Comparison of ENCODE assay signal across 35 mouse cellular contexts in genomic region chr1:184304204-184304603, GRCm38 (mm10).
"Had no signal": no experiment of that assay in that cellular context is flagged by ENCODE, and none has a peak within 500 bp of the region (broad histone marks: within the 10 kb centered on the region; RNA-seq: fewer than 3 reads in every experiment).

No protein-coding gene starts in this region.

- H3K27ac ChIP-seq: heart, adult 2 months; heart, embryonic 10.5 days; heart, embryonic 13.5 days; heart, embryonic 15.5 days; hindbrain, embryonic 10.5 days; hindbrain, embryonic 12.5 days; hindbrain, embryonic 13.5 days; hindbrain, embryonic 14.5 days; hindbrain, embryonic 15.5 days; hindbrain, postnatal 0 days; intestine, embryonic 15.5 days; kidney, embryonic 15.5 days; kidney, postnatal 0 days; layer of hippocampus, adult 2 months had no signal

- H3K4me1 ChIP-seq: heart, embryonic 10.5 days; heart, embryonic 12.5 days; heart, embryonic 13.5 days; heart, embryonic 15.5 days; hindbrain, embryonic 10.5 days; hindbrain, embryonic 12.5 days; hindbrain, embryonic 13.5 days; hindbrain, embryonic 15.5 days; intestine, embryonic 15.5 days; kidney, embryonic 15.5 days had no signal

- ATAC-seq: hindbrain, embryonic 16.5 days; hindbrain, postnatal 0 days; inflammation-experienced regulatory T-cells, adult 6 months; intestine, embryonic 15.5 days; intestine, embryonic 16.5 days; intestine, postnatal 0 days had no signal

- H3K9ac ChIP-seq: heart, embryonic 12.5 days; heart, embryonic 13.5 days; heart, embryonic 15.5 days; hindbrain, embryonic 12.5 days; hindbrain, embryonic 13.5 days; hindbrain, embryonic 14.5 days; hindbrain, embryonic 15.5 days; intestine, embryonic 15.5 days; kidney, embryonic 15.5 days had no signal

- DNase-seq: heart, adult 2 months; heart, postnatal 10 days; heart, postnatal 14 days; heart, postnatal 36 days; heart, postnatal 4 days; kidney, adult 11 months; kidney, adult 18-20 months; kidney, adult 2 months; kidney, adult 8-10 months; kidney, adult 9 months; kidney, postnatal 10 days; kidney, postnatal 14 days; kidney, postnatal 25 days; kidney, postnatal 4 days; layer of hippocampus, adult 9-11 months; layer of hippocampus, postnatal 36 days had no signal

- H3K36me3 ChIP-seq: heart, embryonic 10.5 days; heart, embryonic 12.5 days; heart, embryonic 13.5 days; heart, embryonic 15.5 days; hindbrain, embryonic 10.5 days; hindbrain, embryonic 12.5 days; hindbrain, embryonic 13.5 days; hindbrain, embryonic 15.5 days; intestine, embryonic 15.5 days; kidney, embryonic 15.5 days had no signal

- H3K4me2 ChIP-seq: heart, embryonic 11.5 days; heart, embryonic 12.5 days; heart, embryonic 13.5 days; heart, embryonic 15.5 days; hindbrain, embryonic 12.5 days; hindbrain, embryonic 13.5 days; hindbrain, embryonic 14.5 days; hindbrain, embryonic 15.5 days; intestine, embryonic 15.5 days; kidney, embryonic 15.5 days had no signal

- H3K9me3 ChIP-seq: heart, embryonic 10.5 days; heart, embryonic 12.5 days; heart, embryonic 13.5 days; heart, embryonic 15.5 days; hindbrain, embryonic 10.5 days; hindbrain, embryonic 12.5 days; hindbrain, embryonic 13.5 days; hindbrain, embryonic 15.5 days; intestine, embryonic 15.5 days; kidney, embryonic 15.5 days had no signal

- H3K27me3 ChIP-seq: heart, embryonic 12.5 days; heart, embryonic 13.5 days; heart, embryonic 15.5 days; hindbrain, embryonic 12.5 days; hindbrain, embryonic 13.5 days; hindbrain, embryonic 15.5 days; intestine, embryonic 15.5 days had no signal

- H3K4me3 ChIP-seq: heart, adult 2 months; heart, embryonic 10.5 days; heart, embryonic 12.5 days; heart, embryonic 13.5 days; heart, embryonic 15.5 days; hindbrain, embryonic 10.5 days; hindbrain, embryonic 12.5 days; hindbrain, embryonic 13.5 days; hindbrain, embryonic 15.5 days; intestine, embryonic 15.5 days; kidney, embryonic 15.5 days; layer of hippocampus, adult 2 months had no signal
